Mouse (Mus musculus): ENCODE measurements at regions not wholly inside any gene's neighbourhood (a gene's known extent, or its start where the extent isn't known, plus 50 kb on each side); places are given as distances from the start of the nearest gene placed in this dataset.

DNA sequence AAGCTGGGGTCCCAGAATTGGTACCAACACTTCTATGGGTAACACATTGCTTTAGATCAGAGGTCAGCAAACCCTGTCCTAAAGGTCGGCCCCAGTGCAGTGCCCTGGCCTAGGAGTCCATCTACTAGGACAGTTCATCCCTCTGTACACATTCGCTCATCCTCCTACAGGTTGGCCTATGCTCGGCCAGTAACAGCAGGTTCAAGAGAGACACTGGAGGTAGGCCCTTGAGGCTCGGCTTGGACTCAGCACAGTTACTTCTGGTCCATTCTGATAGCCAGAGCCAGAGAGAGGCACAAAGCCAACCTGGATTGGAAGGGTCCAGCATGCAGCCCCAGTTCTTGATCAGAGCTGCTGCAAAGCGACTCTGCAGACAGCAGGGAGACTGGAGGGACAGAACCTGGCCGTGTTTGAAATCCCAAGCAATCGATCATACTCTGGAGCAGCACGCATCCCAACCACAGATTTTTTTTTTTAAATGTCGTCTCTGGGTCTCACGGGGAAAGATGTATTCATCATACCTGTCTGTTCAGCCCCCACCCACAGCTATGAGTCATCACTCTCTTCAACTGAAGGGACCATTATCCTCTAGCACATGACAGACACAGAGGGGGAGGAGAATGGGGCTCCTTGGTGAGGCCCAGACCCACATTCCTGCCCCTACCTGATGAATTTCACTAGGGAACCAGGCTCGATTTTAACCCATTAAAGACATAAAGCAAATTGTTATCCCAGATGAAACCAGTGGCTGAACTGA lies 112.4 kb upstream of the Mkln1 start:
- DNase-seq = no peak

DNA sequence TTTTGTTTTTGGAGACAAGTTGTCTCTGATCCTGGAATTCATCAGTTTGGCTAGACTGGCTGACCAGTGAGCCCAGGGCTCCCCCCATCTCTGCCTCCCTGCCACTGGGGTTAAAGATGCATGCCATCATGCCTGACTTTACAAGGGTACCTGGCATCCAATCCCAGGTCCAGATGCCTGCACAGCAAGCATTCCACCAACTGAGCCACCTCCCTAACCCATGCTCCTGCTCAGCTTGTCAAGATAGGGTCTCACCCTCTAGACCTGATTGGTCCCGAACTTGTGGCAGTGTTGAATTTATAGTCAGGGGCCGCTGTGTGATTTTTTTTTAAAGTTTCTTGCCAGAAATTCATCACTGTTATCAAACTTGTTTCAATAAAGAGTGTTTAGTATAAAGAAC lies 111.4 kb upstream of the Mkln1 start:
- DNase-seq = no peak

DNA sequence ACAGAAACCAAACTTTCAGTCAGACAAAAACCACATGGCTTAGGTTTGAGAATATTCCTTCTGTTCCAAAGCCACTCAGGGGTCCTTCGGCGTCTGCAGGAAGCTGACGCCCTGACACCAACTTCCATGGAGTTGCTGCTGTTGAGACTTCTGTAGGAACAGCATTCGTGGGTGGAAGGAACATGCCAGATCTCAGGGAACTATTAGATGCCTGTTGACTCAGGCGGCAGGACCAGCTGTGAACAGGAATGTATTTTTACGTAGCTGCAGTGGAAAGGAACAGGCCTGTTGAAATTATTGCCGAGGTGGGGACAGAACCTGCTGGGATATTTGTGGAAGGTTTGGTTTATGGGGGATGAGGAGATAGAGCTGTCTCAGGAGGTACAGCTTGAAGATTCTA lies 110.8 kb upstream of the Mkln1 start:
- DNase-seq = no peak

DNA sequence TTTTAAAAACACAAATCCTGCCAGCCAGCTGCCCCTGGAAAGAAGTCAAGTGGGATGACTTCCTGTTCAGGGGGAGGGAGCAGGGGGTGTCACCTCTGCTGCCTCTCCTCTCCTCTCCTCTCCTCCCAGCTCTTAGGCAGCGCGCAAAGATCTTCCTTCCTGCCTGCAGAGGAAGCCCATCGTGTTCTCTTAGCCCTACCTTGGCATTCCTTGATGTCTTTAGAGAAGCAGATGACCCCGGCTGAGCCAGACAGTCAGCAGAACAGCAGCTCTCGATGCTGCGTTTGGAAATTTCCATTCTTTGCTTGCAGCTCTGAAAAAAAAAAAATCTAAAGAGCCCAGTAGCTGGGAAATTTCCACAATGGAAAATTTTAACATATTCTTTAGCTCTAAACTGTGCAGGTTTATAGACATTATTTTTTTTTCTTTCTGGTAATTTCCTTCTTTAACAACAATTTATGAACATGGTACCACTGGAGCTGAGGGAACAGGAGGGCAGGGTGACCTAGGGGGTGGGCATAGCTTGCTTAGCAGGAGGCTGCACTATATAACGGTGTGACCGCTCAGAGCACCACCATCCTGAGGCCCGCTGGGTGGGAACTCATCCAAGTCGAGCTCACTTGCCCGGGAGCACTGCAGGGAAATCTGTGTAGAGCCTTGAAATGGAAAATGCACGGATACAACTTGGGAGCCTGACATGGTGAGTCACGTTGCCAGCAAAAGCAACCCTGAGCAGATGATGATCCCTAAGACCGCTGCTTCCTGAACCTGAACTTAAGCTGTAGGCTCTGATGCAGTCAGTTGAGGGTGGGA lies 109.9 kb upstream of the Mkln1 start:
- DNase-seq = peak; percentile 80 to 86

DNA sequence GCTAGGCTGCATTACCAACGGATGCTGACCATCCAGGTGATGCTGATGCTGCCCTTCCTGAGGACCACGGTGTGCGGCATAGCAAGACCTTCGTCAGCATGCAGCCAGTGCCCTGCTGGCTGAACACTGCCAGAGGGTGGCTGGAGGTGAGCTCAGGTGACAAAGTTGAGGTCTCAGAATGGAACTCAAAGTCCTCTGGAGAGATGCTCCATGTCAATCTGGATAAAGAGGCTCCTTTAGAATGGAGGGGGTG lies 109.4 kb upstream of the Mkln1 start:
- DNase-seq = peak in 1 of 2 experiments; percentile 54

- no peak for DNase-seq
Measured at GRCm38 (mm10) chr6:31292081-31292480, 106.5 kb upstream of the Mkln1 start.

DNA sequence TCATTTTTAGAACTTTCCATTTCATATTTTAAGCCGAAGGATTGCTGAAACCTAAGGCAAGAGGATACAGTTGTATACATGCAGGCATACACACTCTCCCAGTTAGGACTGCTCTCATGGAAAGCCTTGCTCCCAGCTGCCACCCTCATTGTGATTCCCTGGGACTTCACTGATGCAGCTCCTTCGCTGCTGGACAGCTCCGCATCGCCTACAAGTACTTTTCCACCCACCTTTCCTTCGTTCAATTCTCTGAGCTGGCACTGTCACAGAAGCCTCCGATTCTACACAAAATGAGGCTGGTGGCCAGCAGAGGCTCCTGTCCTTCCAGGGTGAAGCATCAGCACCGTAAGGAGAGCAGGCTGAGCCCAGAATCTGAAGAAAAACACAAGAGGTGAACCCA lies 105.5 kb upstream of the Mkln1 start:
- DNase-seq = no peak

- no peak for DNase-seq
Measured at GRCm38 (mm10) chr6:31299395-31299794, 99.1 kb upstream of the Mkln1 start.

- no peak for DNase-seq
Measured at GRCm38 (mm10) chr6:31305736-31306135, 92.8 kb upstream of the Mkln1 start.

DNA sequence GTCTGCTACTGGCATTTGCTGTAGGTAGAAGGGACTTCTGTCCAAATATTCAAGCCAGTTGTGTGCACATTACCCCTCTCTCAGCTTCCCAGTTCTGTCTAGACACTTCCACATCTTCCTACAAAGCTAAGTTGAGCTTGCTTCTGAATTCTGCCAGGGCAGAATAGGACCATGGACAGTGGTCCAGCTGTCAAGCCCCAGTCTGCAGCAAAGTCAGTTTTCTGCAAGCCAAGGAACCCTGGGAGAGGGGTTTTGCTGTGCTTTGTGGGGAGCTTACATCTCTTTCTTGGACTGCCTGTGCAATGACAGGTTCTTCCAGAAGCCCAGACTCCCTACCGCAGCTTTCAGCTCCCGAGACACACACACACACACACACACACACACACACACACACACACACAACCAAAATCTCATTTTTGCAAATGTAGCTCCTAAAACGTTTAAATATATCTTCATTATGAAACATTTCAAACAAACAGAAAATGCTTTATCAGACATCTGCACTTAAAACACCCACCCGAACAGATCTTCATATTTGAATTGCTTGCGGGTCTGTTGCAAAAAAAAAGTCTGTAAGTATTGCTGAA lies 91.4 kb upstream of the Mkln1 start:
- no peak for DNase-seq

DNA sequence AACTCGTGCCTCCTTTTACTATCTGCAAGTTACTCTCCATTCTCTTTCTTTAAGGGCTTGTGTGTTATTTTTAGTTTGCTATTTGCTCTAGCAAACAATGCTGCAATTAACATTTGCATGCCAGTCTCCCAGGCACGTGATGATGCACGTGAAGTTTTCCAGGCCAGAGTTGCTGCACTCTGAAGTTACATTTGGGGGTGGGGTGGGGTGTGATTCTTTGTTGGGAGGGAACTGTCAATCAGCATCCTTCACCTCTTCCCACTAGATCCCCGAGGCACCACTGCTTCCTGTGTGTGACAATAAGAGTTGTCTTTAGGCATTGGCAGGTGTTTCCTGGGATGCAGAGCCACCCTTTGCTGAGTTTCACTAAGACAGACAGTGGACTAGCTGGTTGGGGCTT lies 90.6 kb upstream of the Mkln1 start:
- peak; percentile 31 to 54 for DNase-seq

DNA sequence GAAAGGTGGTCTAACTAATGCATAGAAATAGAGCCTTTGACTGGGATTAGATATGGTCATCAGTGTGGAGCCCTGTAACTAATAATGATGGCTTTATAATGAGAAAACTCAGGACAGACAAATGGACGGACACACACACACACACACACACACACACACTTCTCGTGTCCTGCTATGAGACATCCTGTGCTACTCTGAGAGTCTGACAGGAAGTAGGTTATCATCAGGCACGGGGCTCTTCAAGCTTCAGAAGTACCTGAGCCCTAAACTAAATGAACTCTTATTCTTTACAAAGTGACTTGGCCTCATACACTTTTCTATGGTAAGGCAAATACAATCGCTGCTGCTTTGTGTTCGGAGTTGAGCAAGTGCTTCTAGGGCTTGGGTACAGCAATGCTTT lies 87.9 kb upstream of the Mkln1 start:
- DNase-seq = peak in 1 of 2 experiments; percentile 7

DNA sequence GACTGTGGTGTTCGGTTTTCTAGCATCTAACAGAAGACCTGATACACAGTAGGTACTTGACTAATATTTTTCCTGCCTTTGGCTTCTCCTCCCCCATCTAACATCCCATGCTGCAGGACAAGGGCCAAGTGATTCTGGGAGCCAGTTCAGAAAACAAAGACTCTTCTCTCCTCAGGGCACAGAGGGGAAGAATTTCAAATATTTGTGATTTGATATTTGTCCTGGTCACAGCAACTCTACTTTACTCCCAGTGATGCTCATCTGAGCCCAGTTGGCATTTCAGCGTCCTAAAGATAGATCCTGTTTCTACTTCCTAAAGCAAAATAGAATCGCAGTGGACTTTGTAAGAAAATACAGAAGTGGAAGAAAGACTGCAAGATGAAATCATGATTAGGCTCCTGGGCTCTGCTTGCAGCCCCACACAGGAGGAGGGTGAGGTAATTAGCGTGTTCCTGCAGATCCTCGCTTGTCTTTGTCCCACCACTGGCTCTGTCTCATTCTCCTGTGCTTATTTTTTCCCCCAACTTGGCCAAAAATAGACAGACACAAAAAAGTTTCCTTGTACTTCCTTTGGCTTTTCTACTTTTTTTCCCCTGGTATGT lies 84.6 kb upstream of the Mkln1 start:
- DNase-seq = peak in 1 of 2 experiments; percentile 10

DNA sequence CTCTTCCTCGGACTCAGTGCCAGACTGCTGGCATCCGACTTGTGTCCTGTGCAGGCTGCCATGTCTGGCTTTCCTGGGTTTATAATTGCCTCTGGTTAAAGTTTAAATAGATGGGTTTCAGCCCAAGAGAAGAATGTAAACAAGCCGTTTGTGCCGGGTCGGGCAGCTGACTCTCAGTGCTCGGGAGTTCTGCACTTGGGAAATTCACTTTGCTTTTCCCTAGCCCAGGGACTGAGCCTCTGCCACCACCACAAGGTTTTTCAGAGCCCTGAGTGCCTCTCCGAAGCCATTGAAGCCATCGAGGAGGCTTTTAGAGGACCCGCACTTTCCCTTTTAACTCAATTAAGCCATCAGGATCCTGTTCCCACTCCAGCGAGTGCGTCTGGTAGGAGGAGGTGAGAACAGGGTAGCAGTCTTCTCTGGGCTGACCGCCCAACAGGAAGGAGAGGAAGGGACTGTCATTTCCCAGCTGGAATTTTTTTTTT lies 80.8 kb upstream of the Mkln1 start:
- peak; percentile 73 to 87 for DNase-seq

- DNase-seq = peak; percentile 93 to 95
Measured at GRCm38 (mm10) chr6:31318506-31318905, 80.0 kb upstream of the Mkln1 start.

GRCm38 (mm10) chr6:31319431-31319830 lies 79.1 kb upstream of the Mkln1 start:
- peak in 1 of 2 experiments; percentile 32 for DNase-seq

GRCm38 (mm10) chr6:31320141-31320830 lies 78.2 kb upstream of the Mkln1 start:
- DNase-seq = peak in 1 of 2 experiments; percentile 37

GRCm38 (mm10) chr6:31321066-31321846 lies 77.3 kb upstream of the Mkln1 start:
- DNase-seq = peak; percentile 38 to 48

DNA sequence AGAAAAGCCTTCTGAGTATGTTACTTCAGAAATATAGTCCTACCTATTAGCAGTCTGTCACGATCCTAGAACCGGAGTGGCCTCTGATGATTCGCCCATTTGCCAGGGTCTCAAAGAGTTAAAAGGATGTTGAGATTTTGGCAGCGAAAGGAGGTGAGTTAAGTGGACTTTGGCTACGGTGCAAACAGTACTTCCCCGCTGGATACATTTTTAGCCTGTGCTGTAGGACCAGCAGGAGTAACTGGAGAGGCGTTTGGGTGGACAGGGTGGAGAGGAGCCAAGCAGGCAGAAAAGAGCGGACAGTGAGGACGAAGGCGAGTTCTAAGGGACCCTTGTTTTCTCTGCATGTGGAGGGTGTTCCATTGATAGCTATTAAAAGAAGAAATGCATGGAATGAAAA lies 76.6 kb upstream of the Mkln1 start:
- peak; percentile 25 to 51 for DNase-seq

GRCm38 (mm10) chr6:31323228-31324190 lies 75.0 kb upstream of the Mkln1 start:
- DNase-seq = no peak

DNA sequence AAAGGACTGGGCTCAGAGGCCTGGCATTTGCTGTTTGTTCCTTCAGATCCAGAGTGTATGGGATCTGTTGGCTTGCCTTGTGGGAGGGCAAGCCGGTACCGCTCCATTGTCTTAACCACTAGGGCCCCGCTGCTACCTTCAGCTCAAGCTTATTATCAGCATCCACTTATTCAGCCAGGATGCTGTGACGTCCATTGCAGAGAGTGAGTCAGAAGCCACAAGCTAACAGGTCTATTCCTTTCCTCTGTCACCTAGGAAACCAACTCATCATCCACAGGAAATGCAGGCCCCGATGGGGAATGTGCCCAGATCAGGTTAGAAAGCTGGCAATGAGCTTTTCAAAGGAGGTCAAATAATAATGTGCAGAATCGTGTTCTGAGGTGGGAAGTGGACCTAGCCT lies 73.8 kb upstream of the Mkln1 start:
- no peak for DNase-seq

All from kidney, postnatal 25 days (tissue).